Mouse (Mus musculus) ES-E14 (cell line): Measurements from ENCODE around the gene Peli1.

Experiments
- CHD2 ChIP-seq: IDR thresholded peaks from 2 replicates; pipeline ENCODE4 v1.6.1; 2014; ENCODE audit warnings: mild to moderate bottlenecking, low read depth, low read length, inconsistent platforms
- ZC3H11A ChIP-seq: IDR thresholded peaks from 2 replicates; pipeline ENCODE4 v1.6.1; 2012; ENCODE audit warnings: low read depth, mild to moderate bottlenecking, inconsistent platforms, low read length, borderline replicate concordance
- ZNF384 ChIP-seq: IDR thresholded peaks from 2 replicates; pipeline ENCODE4 v1.6.1; 2012; ENCODE audit warnings: low read depth, low read length, inconsistent platforms

DNA sequence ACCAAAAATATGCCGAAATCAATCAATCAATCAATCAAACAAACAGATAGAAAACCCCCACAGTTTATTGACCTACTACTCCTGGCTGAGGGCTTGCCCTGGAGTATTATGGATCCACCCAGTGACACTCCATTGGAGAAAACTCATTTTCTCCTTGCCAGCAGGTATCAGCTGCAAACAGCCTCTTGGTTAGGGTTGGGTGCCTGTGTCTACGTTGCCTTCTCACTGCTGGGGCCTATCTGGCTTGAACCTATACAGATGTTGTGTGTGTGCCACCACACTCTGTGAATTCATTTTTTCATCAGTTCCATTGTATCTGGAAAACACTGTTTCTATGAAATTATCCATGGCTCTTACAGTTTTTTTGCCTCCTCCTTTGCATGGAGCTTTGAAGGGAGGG, 30.6 kb downstream of the Peli1 start:
- TF ChIP-seq ZC3H11A: no peak
- TF ChIP-seq ZNF384: no peak
- TF ChIP-seq CHD2: no peak
